Mouse (Mus musculus): ENCODE results near the gene Prss41.

DNA sequence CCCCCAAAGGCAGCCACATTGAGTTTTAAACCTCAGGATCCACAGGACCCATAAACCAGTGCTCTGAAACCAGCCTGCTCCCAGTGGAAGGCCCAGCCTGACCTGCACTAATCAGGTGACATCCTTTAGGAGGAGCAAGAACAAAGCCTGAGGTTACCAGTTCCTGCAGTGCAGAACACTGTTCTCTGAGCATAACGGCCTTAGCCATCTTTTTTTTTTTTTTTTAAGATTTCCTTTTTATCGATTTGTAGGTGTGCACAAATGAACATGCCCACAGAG, 53.0 kb downstream of the Prss41 start:
- TF ChIP-seq CTCF (IDR thresholded peaks at IDR 0.05; ENCODE audit: control insufficient read depth, insufficient read depth, insufficient read length) (no peak), FOSL1 (IDR thresholded peaks at IDR 0.05; ENCODE audit: insufficient read depth, low read length, poor library complexity, severe bottlenecking) (no peak), MYOD1 (IDR thresholded peaks at IDR 0.05; ENCODE audit: control insufficient read depth, insufficient read length, low read depth) (no peak), MAX (IDR thresholded peaks at IDR 0.05) (no peak), CEBPB (IDR thresholded peaks at IDR 0.05; ENCODE audit: low read depth) (no peak), MYOG (IDR thresholded peaks at IDR 0.05; ENCODE audit: control insufficient read depth, extremely low read depth, insufficient read length) (no peak), USF1 (IDR thresholded peaks at IDR 0.05; ENCODE audit: low read depth) (no peak)

Measured in C2C12 (cell line).